Mouse (Mus musculus) heart, postnatal 0 days (tissue): ENCODE results near the gene Gmppa. TPM values are rescaled to one million over a fixed set of nuclear protein-coding genes. Genes with fewer than 3 reads are reported as not detected.

Experiments
- ATAC-seq: fragments of 200-750 bp; cut with Nextera tagmentation; 2 replicates; pipeline ENCODE4 v1.8.0; 2017; ENCODE audit warnings: low read depth, moderate number of reproducible peaks, moderate library complexity; ENCODE audit not compliant: insufficient read depth
- DNase-seq: peaks from one replicate; pipeline ENCODE4 v3.0.0-alpha.2; 2016; ENCODE audit warnings: low spot score
- H3K27ac ChIP-seq: fragments of 300-500 bp; sonication (generic); 2 replicates; pipeline ENCODE4 v1.5.1; 2014; ENCODE audit warnings: low read depth, mild to moderate bottlenecking
- H3K27me3 ChIP-seq: fragments of 300-500 bp; sonication (generic); 2 replicates; pipeline ENCODE4 v1.6.1; 2014; ENCODE audit warnings: low read length, mixed read lengths; ENCODE audit not compliant: control insufficient read depth, insufficient read depth
- H3K36me3 ChIP-seq: fragments of 300-500 bp; sonication (generic); replicated peaks from 2 replicates; pipeline ENCODE4 v1.6.1; 2014; ENCODE audit warnings: low read length, mixed read lengths; ENCODE audit not compliant: control insufficient read depth, insufficient read depth
- H3K4me1 ChIP-seq: fragments of 300-500 bp; sonication (generic); 2 replicates; pipeline ENCODE4 v1.6.1; 2014; ENCODE audit warnings: antibody characterized with exemption; ENCODE audit not compliant: control insufficient read depth, insufficient read depth
- H3K4me2 ChIP-seq: fragments of 300-500 bp; sonication (generic); 2 replicates; pipeline ENCODE4 v1.6.1; 2014; ENCODE audit warnings: low read depth, mild to moderate bottlenecking, low read length, moderate library complexity
- H3K4me3 ChIP-seq: fragments of 300-500 bp; sonication (generic); 2 replicates; pipeline ENCODE4 v1.5.1; 2014; ENCODE audit warnings: low read depth, low read length
- H3K9ac ChIP-seq: fragments of 300-500 bp; sonication (generic); replicated peaks from 2 replicates; pipeline ENCODE4 v1.6.1; 2014; ENCODE audit warnings: low read depth, low read length, mixed read lengths
- H3K9me3 ChIP-seq: fragments of 300-500 bp; sonication (generic); replicated peaks from 2 replicates; pipeline ENCODE4 v1.6.1; 2016; ENCODE audit warnings: low read length; ENCODE audit not compliant: control insufficient read depth
- CTCF ChIP-seq: IDR thresholded peaks from 2 replicates; pipeline ENCODE4 v1.5.1; 2016; ENCODE audit warnings: antibody characterized with exemption, control low read depth, low read depth
- EP300 ChIP-seq: IDR thresholded peaks from 2 replicates; pipeline ENCODE4 v1.6.1; 2016; ENCODE audit warnings: antibody characterized with exemption, low read depth
- WGBS: fragments of 180-500 bp; shearing (Covaris S2); extraction: QIAGEN DNeasy Blood & Tissue Kit; methylation state at CpG from one replicate; pipeline ENCODE4 v1.1.7; 2014; 5-methylcytosine and 5-hydroxymethylcytosine counted together
- polyA plus RNA-seq: library from polyadenylated mRNA; unstranded; fragments of >200 nt; fragmentation: Nextera tagmentation; extraction: Ambion mirVana; gene quantifications from 2 replicates; pipeline ENCODE4 v1.2.1, GENCODE M21; 2015
- total RNA-seq: library from RNA; depleted of rRNA; stranded (reverse); fragments of >200 nt; gene quantifications from 2 replicates; pipeline ENCODE4 v1.2.3, GENCODE M21; 2014; ENCODE audit warnings: low replicate concordance

The Gmppa gene
- total and polyA plus RNA-seq, 2 experiments from 2014 or later: 47.4 to 85.2 TPM

- Histone ChIP-seq H3K4me2 (no peak overlapping the region), H3K27ac (no peak overlapping the region), H3K27me3 (peaks cover 49% of the 10 kb centered on the region), H3K4me1 (peaks cover 6% of the 10 kb centered on the region), H3K9me3 (no peaks in the 10 kb centered on the region), H3K9ac (no peak overlapping the region), H3K36me3 (no peaks in the 10 kb centered on the region), H3K4me3 (no peak overlapping the region)
- WGBS: 18% methylated on average over 14 of the region's 14 CpGs
- DNase-seq (no peak), ATAC-seq (no peak)
- TF ChIP-seq EP300: no peak
- peak; percentile 33 for TF ChIP-seq CTCF
Observed at GRCm38 (mm10) chr1:75456746-75457564, 21.2 kb downstream of the Gmppa start.

DNA sequence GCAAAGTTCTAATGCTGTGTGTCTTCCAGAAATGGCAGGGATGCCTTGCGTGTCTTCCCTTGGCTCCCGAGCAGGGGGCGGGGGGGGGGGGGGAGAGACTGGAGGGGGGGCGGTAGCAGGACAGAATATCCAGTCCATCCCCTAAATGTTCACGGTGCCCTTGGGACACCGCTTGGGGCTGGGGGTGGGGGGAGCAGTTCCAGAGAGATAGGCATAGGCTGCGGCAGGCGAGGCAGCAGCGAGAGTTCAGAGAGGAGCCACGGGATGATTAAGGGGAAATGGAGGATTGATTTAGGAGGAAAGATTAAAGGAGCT is 21.9 kb downstream of the Gmppa start:
- Histone ChIP-seq H3K4me1 (peaks cover 6% of the 10 kb centered on the region), H3K4me3 (no peak overlapping the region), H3K36me3 (no peaks in the 10 kb centered on the region), H3K4me2 (peak overlapping the region; percentile 57), H3K9me3 (no peaks in the 10 kb centered on the region), H3K27me3 (peaks cover 42% of the 10 kb centered on the region), H3K27ac (no peak overlapping the region), H3K9ac (no peak overlapping the region)
- no peak for DNase-seq
- 3% methylated on average over 9 of the region's 10 CpGs for WGBS
- TF ChIP-seq CTCF (no peak), EP300 (no peak)
- no peak for ATAC-seq

DNA sequence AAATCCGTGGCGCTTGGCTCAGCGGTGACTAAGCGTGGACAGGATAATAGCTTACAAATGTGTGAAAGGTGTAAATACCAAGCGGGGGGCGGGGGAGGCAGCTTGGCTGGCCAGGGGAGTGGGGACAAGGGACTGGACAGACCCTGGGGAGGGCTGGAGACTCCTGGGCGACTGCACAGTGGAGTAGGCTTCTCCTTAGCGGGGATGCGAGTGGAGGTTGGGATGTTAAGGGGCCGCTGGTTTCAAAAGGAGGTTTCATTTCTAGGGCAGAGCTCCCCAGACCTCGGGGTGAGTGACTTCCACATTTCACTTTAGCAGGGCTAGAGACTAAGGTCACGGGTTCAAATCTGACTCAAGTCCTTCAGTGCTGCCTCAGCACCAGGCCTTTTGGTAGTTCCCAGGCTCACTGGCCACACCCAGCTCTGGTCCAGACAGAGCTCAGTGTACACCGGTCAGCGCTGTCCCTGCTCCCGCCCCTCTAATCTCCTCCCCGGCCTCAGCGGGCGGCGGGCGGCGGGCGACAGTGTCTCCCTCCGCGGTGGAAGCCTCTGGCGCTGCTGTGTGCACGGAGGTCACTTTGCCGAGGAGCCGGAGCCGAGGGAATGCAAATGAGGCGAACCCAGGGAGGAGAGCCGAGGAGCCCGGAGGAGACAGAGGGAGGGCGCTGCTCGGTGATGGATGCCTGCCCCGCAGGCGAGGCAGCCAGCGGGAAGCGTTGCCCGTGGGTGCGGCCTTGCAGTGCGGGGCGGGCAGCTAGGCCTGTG is 22.5 kb downstream of the Gmppa start:
- Histone ChIP-seq H3K4me2 (peak overlapping the region; percentile 57), H3K36me3 (no peaks in the 10 kb centered on the region), H3K27me3 (peaks cover 36% of the 10 kb centered on the region), H3K9ac (no peak overlapping the region; the same call in 1 of the 2 replicates), H3K27ac (peak overlapping the region; percentile 5; the same call in 1 of the 2 replicates), H3K4me3 (peak overlapping the region; percentile 32), H3K4me1 (peaks cover 6% of the 10 kb centered on the region), H3K9me3 (no peaks in the 10 kb centered on the region)
- WGBS: 2% methylated on average over 42 of the region's 42 CpGs
- peak; percentile 59 for ATAC-seq
- no peak for DNase-seq
- no peak for TF ChIP-seq EP300
- TF ChIP-seq CTCF: no peak

- H3K27ac ChIP-seq: peak overlapping the region; percentile 20; the same call in 1 of the 2 replicates
- H3K4me3 ChIP-seq: peak overlapping the region; percentile 32
- ATAC-seq: peak; percentile 4; the same call in 1 of the 2 replicates
- TF ChIP-seq CTCF (no peak), EP300 (no peak)
- peaks cover 6% of the 10 kb centered on the region for H3K4me1 ChIP-seq
- H3K9me3 ChIP-seq: no peaks in the 10 kb centered on the region
- H3K4me2 ChIP-seq: peak overlapping the region; percentile 57
- no peak overlapping the region for H3K9ac ChIP-seq
- no peak for DNase-seq
- no peaks in the 10 kb centered on the region for H3K36me3 ChIP-seq
- WGBS: 10% methylated on average over 23 of the region's 23 CpGs
- H3K27me3 ChIP-seq: peaks cover 36% of the 10 kb centered on the region
Observed at GRCm38 (mm10) chr1:75458789-75459684, 23.3 kb downstream of the Gmppa start.

DNA sequence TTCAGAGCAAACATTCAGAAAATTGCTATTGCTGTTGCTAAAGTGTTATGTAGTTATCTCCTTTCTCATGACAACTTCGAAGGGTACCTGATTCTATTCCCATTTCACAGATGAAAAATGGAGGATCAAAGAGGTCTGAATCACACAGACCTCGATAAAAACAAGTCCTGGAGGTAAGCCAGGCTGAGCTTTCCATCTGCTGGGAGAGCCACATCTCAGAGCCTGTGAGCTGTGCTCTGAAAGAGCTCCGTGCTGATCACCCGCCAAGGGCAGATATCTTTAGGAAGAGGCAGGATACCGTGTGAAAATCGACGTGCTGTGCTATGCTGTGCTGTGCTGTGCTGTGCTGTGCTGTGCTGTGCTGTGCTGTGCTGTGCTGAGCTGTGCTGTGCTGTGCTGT is 24.6 kb downstream of the Gmppa start:
- ATAC-seq (no peak), DNase-seq (no peak)
- Histone ChIP-seq H3K36me3 (no peaks in the 10 kb centered on the region), H3K9me3 (no peaks in the 10 kb centered on the region), H3K9ac (no peak overlapping the region), H3K27ac (no peak overlapping the region), H3K27me3 (peaks cover 38% of the 10 kb centered on the region), H3K4me2 (no peak overlapping the region), H3K4me3 (no peak overlapping the region), H3K4me1 (peaks cover 6% of the 10 kb centered on the region)
- TF ChIP-seq EP300: no peak
- no peak for TF ChIP-seq CTCF
- WGBS: 33% methylated on average over 7 of the region's 7 CpGs
